Mouse (Mus musculus): ENCODE data around the gene Tas2r119.

Tas2r119 gene

GRCm38 (mm10) chr15:32225394-32225793, 48.3 kb downstream of the Tas2r119 start:
- no peak for DNase-seq (ENCODE audit: low spot score in 2 of 2)

- no peak for DNase-seq (ENCODE audit: low spot score in 2 of 2)
These were observed 49.3 kb downstream of the Tas2r119 start for GRCm38 (mm10) chr15:32226381-32226780.

GRCm38 (mm10) chr15:32226888-32227395, 49.9 kb downstream of the Tas2r119 start:
- no peak for DNase-seq (ENCODE audit: low spot score in 2 of 2)

All from urinary bladder, postnatal 36 days (tissue).